Mouse (Mus musculus): Measurements from ENCODE around the gene Bcar3.

Gene Bcar3

DNA sequence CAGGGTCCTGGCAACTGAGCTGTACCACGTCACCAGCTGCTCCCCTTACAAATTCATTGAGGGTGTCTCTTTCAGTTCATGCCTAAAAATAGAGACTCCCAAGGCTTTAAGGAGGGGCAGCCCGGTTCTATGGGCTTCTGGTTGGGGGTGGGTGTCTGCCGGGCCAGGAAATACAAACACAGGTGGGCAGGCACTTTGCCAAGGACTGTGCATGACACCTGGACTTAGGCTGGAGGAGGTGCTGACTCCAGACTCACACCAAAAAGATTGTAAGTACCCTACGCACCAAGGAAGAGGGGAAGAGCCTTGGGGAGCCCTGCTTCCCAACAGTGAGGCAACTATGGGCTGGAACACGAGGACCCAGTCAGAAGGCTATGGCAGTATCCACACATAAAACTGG, 44.1 kb downstream of the Bcar3 start:
- DNase-seq (ENCODE audit: low spot score), result no peak

DNA sequence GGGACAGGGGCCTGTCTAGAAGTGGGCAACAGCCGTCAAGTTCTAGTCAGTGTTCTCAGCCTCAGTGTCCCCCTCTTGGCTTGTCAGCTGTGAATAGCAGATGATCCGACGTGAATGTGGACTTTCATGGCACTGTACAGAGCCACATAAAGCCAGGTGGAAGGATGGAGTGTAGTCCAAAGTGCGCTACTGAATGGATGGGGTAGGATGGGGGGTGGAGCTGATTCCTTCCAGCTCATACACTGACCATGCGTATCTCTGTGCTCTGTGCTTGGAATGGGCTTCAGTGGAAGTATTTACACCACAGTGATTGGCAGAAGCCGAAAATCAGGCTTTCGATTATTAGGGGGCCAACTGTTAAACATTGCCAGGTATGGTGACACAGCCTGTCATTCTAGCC, 45.0 kb downstream of the Bcar3 start:
- DNase-seq (ENCODE audit: low spot score), result no peak

DNA sequence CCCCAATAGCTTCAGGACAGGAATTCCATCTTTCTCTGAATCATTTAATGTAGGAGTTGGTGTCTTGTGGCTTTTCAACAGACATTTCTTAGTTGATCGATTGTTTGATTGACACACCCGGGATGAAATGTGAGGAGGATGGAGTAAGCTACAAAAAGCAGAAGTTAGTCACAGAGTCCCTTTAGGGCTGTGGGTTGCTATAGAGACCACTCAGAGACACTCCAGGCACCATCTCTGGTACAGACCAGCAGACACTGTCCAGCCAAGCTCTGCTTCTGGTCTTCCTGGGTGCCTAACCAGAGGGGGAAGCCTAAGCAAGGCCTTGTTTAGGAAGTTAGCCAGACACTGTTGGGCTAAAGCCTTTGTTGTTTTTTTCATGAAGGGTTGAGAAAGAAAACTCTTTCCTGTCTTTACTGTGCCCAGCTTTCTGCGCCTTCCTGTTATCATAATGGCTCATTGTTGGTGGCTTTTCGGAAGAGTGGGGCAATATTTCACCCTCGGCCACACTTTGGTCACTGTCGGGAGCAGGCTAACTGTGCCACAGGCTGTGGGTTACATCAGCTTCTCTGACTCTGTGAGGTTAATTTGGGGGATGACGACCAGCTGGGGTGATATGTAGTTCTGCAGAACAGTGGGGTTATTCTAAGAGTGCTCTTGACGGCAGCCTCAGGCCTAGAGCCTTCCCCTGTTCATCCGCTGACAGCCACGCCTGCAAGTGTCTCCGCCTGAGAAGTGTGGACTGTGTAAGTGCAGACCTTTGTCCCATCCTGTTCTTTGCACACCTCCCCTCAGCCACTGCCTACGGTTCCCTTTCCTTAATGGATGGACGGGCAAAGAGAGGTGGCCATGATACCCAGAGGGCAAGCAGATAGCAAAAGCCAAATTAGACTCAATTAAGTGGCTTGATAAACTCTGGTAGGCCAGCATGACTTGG, 46.5 kb downstream of the Bcar3 start:
- no peak for DNase-seq (ENCODE audit: low spot score)

DNA sequence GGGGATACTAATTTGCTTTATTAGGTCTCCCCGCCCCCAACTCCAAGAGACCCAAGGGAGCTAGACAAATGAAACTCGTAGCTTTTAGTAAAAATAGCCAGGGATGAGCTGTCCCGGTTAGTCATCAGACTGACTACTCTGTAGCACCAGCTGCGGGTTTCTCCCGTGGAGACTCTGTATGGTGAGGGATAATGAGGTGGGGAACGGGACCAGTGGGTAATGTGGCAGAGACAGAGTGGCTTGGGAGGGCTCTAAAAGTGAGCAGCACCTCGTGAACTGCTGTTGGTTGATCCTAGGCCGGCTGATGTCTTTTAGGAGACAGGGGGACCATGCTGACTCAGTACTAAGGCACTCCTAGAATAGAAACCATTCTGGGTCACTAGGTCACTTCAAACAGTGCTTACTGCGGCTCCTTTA, 49.5 kb downstream of the Bcar3 start:
- DNase-seq (ENCODE audit: low spot score), result no peak

DNA sequence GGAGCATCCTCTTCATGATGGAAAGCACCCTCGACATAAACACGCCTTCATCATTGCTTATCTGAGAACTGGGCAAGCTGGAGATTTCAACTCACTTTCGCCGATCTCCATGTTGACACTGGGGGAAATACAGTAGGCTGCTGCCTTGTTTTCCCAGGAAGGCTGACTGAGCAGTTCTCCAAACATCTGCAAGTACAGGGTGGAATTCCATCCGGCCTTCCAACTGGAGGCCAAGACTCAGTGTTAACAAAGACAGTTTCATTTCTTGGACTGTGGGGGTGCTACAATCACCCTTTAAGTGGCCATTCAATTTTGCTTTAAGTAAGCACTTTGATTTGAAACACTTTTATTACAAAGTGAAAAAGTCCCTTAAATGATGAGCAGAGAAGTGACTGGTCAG, 50.4 kb downstream of the Bcar3 start:
- DNase-seq (ENCODE audit: low spot score), result no peak

DNA sequence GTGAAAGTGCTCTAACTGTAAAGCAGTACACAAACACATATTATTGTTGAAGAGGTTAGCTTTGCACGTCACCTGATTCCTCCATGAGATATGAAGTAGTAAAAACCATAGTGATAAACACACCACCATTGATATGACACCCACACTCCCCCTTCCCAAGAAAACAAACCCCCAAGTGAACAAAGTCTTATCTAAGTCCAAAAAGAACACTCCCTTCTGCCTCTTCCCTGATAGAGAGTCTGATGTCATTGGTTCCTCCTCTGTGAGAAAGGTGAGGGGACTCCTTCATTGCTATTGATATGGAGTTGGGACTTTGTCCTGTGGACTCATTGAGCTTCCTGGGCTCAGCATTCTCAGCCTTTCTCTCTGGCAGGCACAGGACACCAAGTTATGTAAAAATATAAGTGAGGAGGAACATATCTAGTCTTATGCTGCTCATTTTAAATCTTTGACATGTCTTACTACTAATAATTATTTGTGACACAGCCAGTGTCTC, 52.1 kb downstream of the Bcar3 start:
- DNase-seq (ENCODE audit: low spot score), result no peak

DNA sequence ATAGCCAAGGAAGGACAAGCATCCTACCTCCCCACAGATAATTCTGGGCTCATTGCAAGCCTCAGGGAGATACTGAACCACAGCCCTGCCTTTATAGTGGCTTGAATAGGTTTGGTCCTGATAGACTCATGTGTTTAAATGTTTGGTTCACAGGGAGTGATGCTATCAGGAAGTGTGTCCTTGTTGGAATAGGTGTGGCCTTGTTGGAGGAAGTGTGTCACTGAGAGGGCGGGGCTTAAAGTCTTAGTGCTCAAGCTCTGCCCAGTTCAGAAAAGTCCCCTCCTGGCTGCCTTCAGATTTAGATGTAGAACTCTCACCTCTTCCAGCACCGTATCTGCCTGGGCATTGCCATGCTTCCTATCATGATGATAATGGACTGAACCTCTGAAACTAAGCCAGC, 52.7 kb downstream of the Bcar3 start:
- no peak for DNase-seq (ENCODE audit: low spot score)

DNA sequence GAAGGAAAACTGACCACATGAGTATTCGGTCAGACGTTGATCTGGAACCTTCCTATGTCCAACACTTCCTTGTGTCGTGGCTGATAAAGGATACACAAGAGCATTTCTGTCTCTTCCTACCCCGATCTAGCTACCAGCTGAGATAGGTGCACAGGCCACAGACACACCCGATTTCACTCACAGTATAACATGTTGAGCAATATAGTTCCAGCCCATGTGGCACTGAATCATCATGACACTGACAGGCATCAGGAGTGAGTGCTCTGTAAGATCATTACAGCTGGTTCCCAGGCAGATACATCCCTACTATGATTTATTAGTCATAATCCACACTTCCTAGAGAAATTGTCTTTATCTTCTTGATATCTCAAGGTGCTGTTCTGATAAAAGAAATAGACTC, 54.7 kb downstream of the Bcar3 start:
- DNase-seq (ENCODE audit: low spot score), result no peak

DNA sequence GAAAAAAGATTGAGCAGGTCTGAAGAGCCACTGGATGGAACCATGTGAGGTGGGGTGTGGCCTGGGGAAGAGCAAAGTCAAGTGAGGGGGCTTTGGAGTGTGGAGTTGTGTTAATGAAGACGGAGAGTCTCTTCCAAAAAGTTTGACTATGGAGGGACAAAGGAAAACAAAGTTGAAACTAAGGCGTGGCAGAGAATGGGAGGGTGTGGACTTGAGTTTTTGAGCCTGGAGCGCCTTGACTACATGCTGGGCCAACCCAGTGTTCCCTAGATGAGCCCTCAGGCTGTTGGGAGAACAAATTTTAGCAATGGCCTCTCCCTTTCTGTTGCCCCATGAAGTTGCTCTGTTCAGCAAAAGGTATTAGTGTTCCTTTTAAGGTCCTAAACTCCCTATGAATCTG, 58.9 kb downstream of the Bcar3 start:
- no peak for DNase-seq (ENCODE audit: low spot score)

DNA sequence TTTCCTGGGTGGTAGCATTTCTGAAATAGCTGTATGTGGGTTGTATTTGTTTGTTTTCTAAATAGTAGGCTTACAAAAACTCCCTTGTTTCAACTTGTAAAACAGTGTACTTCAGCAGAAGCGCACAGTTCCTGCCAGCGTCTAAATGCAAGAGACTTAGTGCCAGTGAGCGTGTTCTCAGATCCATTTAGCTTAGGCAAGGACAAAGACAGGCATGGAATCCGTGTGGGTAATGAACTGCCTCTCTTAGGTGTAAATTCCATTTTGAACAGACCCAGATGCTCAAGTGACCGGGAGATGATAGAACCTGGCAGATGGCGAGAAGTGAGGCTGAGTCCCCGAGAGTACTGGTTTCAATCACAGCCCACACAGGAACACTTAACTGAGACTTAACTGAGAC, 65.5 kb downstream of the Bcar3 start:
- DNase-seq (ENCODE audit: low spot score), result no peak

DNA sequence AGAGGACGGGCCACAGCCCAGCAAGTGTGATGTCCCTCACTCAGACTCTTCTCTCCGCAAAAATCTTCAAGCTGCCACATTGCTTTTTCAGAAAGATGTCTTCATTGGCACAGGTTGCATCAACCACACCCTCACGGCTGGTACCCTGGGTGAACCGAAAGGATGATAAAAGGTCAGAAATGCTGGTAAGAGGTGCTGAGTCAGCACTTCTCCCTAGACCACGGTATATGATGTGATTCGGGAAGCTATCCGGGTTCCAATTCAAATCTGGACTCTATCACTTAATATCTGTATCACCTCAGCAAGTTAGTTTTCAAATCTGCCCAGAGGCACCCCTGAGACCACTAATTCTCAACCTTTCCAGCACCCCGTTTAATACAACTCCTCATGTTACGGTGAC, 66.0 kb downstream of the Bcar3 start:
- no peak for DNase-seq (ENCODE audit: low spot score)

DNA sequence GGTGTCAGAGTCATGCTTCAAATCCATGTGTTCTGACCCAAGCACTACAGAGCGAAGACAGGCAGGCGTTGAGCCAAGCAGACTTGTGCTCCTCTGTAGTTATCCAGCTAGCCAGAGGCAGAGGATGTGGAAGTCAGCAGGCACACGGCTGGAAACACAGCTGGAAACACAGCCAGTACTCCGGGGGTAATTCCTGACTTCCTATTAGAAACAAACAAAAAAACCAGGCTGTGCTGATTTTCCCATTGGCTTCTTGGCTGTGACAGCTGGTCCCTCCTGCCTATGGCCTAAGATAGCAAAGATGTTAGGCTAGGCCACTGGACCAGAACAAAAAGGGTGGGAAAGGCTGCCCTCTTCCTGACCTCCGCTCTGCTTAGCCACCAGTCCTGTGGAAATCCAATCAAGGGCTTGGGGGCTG, 66.8 kb downstream of the Bcar3 start:
- no peak for DNase-seq (ENCODE audit: low spot score)

DNA sequence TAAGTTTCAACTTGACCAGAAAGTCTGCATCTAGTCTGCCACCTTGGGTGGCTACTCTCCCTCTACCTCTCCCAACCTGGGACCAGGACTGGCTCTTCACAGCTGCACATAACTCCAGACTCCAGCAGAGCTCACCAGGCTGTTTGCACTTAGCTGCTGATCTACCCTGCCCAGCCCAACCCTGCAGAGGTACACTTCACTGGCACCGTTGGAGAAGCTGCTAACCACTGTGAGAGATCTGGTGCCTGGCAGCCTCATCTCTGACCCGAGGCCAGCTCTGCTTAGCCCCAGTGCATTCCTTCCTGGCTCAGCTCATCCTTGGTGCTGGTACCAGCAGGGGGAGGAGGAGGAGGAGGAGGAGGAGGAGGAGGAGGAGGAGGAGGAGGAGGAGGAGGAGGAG, 68.8 kb downstream of the Bcar3 start:
- no peak for DNase-seq (ENCODE audit: low spot score)

DNA sequence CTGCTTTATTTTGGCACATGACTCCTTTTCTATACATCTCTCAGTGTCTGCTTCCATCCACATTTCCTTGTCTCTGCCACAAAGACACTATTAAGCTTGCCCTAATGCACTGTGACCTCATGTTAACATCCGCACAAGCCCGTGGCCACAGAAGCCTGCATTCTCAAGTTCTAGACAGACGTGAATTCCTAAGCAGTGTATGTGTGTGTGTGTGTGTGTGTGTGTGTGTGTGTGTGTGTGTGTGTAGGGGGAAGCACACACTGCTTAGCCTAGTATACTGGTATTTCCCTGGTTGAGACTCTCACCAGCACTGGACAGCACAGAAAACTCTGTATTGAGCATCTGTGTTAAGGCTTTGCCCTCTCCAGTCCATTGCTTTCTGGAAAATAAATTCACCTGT, 70.6 kb downstream of the Bcar3 start:
- DNase-seq (ENCODE audit: low spot score), result no peak

DNA sequence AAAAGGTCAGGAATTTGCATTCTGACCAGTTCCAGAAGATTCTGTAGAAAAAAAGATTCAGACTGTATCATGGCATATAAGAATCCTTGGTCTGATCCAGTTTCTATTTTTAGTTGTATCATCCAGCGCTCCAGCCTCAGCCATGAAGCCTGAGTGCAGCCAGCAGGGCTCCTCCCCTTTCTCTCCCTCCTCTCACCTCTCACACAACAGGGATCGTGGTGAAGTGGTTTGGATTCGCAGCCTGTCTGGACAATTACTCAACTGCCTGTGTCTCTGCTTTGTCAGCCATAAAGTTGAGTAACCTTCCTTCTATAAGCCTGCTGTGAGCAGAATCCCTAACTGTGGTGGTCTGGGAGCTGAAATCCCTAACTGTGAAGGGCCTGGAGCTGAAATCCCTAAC, 71.4 kb downstream of the Bcar3 start:
- no peak for DNase-seq (ENCODE audit: low spot score)

DNA sequence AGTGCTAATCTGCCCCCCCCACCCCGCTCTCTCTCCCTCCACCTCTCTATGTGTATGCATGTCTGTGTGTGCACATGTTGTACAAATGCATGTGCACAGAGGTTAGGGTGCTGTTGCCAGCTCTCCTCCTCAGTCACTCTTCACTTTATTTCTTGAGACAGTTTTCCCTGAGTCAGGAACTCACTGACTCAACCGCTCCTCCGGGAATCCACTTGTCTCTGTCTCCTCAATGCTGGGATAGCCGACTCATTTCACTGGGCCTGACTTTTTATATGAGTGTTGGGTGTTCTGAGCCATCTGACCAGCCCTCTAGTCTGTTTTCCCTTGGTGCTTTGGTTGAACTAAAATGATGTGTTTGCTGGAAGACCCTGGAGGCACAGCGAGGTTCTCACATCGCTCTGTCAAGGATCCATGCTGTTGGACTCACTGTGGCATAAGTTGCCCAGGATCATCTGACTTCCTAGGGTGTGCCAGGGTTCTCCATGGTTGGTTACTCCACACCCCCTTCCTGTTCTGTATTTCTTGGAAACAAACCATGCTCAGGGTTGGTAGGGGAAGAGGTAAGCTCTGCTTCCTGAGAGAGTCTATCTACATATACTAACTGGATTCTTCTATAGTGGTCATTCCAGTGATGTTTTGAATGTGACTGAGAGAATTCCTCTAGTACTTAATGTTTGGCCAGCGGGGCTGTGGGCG, 77.9 kb downstream of the Bcar3 start:
- no peak for DNase-seq (ENCODE audit: low spot score)

DNA sequence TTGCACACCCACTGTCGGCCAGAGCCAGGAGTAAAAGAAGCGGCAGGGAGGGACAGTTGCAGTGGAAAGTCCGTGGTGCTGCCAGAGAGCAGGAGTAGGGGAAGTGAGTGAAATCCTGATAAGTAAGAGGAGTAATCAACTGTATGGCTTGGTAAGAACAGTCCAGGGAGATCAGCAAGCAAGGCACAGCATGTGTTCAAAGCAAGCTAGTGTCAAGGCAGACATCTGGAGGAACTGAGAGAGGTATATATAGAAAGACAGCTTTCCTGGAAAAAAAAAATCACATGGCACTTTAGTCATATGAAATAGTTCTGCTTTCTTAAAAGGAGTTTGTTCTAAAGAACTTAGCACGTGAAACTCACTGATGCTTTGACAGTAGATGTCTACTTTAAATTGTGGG, 78.7 kb downstream of the Bcar3 start:
- DNase-seq (ENCODE audit: low spot score), result no peak

DNA sequence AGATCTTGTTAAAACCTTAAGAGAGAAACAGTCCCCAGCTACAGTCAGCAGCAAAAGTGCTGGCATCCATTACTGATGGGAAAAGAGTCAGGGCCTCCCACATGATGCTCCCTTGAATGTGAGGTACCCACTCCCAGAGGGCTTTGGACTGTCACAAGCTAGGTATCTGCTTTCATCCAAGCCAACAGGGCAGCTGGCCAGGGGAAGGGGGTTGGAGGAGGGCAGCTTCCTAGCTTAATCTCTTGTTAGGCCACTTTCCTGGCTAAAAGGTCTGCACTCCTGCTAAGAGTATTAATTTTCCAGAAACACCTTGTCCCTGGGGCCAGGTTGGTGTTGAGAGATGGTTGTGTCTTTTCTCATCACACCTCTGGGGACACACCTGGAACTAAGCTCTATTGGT, 82.1 kb downstream of the Bcar3 start:
- no peak for DNase-seq (ENCODE audit: low spot score)

DNA sequence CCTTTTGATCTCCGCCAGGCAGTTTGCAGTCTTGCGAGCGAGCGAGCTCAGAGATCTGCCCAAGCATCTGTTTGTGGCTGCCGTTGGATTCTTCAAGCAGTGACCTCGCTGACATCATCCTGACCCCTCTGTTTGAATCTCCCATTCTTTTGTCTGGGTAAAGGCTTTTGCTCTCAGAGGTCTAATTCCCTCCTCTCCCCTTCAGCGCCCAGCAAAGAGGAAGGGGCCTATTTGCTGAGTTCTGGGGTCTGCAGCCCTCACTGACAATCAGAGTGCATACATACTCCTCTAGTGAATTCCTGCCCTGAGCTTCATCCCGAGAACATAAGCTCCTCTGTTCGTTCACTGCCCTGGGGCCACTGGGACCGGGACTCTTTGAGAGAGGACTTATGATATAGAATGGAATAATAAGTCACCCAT, 82.5 kb downstream of the Bcar3 start:
- no peak for DNase-seq (ENCODE audit: low spot score)

DNA sequence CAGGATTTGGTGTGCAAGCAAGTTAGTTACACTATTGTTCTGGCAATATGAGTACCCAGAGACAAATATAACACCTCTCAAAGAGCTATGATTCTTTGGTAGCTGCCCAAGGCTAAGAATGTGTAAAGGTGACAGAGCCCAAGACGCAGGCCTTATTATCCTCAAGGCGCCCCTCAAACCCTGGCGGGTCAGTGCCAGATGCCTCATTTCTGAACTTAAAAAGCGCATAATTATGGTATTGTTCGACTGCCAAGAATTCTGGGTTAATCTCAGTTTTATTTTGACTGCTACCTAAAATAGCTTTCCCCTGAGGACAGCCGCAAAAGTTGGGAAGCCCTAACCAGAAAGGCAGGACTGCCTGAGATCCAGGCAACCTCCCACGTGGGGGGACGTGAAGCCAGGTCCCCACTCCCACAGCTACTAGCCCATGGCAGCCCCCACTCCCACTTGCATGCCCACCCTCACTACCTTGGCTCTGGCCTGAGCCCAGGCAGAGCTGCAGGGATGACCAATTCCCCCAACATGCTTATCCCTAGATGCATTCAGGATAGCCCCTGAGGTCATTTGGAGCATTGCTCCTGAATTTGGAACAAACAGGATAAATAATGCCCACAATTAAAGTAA, 83.0 kb downstream of the Bcar3 start:
- no peak for DNase-seq (ENCODE audit: low spot score)

DNA sequence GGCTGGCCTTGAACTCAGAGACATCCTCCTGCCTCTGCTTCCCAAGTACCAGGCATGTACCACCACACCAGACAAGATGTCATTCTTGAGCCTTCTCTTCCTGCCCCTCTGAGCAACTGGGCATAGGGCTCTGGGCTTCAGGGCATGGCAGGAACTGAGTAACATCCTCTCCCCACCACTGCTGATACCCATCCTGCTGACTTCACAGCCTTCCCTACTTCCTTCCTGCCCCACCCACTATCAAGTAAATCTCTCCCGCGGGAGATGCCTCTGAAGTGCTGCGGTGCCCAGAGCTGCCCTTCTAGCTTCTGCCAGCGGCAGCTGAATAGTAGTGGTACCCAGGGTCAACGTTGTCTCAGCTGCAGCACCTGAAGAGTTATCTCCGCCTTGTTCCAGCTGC, 84.7 kb downstream of the Bcar3 start:
- DNase-seq (ENCODE audit: low spot score), result no peak

DNA sequence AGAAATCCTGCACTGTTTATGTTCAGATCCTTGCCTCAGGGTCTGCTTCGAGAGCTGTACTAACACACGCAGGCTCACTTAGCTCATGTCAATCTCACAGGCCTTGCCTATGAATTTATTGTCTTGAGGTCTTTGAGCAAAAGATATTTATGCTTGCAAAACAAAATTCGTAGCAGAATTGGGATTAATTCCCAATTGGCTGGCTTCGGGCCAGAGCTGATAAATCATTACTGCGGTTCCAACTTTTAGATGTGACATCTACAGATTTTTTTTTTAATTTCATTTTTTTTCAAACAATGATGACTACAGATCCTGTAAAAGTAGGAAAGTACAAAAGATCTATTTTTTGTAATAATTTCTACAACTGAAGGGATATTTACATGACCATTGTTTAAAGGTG, 86.8 kb downstream of the Bcar3 start:
- DNase-seq (ENCODE audit: low spot score), result no peak

DNA sequence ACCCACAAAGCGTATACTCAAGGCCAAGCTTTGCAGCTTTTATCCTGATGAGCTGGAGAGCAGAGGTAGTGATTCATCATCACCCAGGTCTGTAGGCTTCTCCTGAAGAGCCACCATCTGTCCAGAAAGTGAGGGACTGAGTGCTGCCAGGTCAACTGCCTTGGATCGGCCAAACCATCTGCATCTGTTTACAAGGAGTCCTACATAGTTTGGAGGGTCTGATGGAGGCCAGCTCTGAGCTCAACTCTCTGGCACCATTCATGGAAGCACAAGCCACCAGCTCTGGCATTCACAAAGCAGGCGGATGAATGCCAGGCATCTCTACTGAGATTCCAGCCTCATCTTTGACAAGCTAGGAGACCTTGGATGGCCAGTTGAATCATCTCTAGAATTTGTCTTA, 87.7 kb downstream of the Bcar3 start:
- no peak for DNase-seq (ENCODE audit: low spot score)
